Mouse (Mus musculus) C2C12 (cell line): Measurements from ENCODE around the gene Shtn1.

Source experiments
- CEBPB ChIP-seq: IDR thresholded peaks from one replicate; pipeline ENCODE4 v1.6.1; 2011; ENCODE audit warnings: low read depth, mild to moderate bottlenecking, control low read depth, moderate library complexity
- CTCF ChIP-seq: IDR thresholded peaks from one replicate; pipeline ENCODE4 v1.5.1; 2011; ENCODE audit not compliant: control insufficient read depth, insufficient read depth, insufficient read length
- MAX ChIP-seq: IDR thresholded peaks from one replicate; pipeline ENCODE4 v1.6.1; 2011; ENCODE audit warnings: mild to moderate bottlenecking, control low read depth
- MYOG ChIP-seq: IDR thresholded peaks from one replicate; pipeline ENCODE4 v1.6.1; 2011; ENCODE audit not compliant: control insufficient read depth, insufficient read length; ENCODE audit errors: extremely low read depth
- USF1 ChIP-seq: IDR thresholded peaks from one replicate; pipeline ENCODE4 v1.6.1; 2011; ENCODE audit warnings: low read depth, mild to moderate bottlenecking, control low read depth, moderate library complexity

DNA sequence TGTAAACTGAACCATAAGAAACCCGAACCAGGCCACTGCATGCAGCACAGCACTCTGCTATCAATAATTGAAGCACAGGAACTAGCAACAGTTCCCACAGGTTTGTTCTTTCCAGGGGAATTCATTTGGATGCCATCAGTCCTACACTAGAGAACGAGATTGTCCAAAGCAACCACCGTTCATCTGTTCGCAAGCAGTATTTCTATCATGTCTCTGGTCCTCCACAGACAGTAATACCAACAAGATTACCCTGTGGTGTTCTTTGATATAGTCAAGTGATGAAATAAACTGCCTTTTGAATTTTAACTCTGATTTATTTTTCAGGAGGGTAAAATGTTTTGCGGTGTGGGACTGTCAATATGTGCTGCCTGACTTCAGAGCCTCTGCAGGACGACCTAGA, 27.0 kb downstream of the Shtn1 start:
- TF ChIP-seq CTCF: no peak
- no peak for TF ChIP-seq MAX
- no peak for TF ChIP-seq MYOG
- TF ChIP-seq CEBPB: no peak
- no peak for TF ChIP-seq USF1
